19 mouse cellular contexts compared by ENCODE assay signal in the genomic region with DNA sequence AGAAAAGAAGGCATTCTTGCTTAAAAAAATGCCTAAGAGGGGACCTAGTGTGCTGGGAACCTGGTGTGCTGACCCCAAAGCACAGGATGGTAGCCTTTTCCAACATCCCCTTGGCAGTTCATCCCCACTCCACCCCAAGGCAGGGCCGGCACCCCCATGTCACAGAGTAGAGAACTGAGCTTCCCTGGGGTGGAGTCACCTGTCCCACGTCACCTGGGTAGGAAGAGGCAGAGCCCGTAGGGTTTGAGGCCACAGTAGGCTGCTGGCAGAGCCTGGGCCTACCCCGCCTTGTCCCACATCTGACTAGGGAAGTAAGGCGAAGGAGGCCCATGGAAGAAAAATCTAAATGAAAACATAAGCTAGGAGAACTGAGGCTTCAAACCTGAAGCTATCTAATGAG. TPM values are rescaled to one million over a fixed set of nuclear protein-coding genes. Genes with fewer than 3 reads are reported as not detected.
DNase-seq lines count a peak whose midpoint lies in the region; ATAC-seq lines count a peak whose summit lies in the region.
"Had no signal": no experiment of that assay in that cellular context is flagged by ENCODE, and none has a peak within 500 bp of the region (broad histone marks: within the 10 kb centered on the region; RNA-seq: fewer than 3 reads in every experiment).

A gene (plus strand): TSS at position 241 of the 400 bp plus-strand sequence.

- H3K4me3 ChIP-seq in hindbrain, embryonic 10.5 days = no peak within 1 kb of the TSS
- H3K4me3 ChIP-seq in hindbrain, embryonic 12.5 days = no peak within 1 kb of the TSS
- no peak within 1 kb of the TSS for H3K4me3 ChIP-seq in limb, embryonic 10.5 days
- H3K4me3 ChIP-seq: forebrain, embryonic 13.5 days; heart, adult 2 months; hindbrain, embryonic 15.5 days; limb, embryonic 12.5 days; liver, embryonic 15.5 days had no signal

- H3K36me3 ChIP-seq in hindbrain, embryonic 10.5 days = no peaks in the 10 kb centered on the region
- H3K36me3 ChIP-seq in hindbrain, embryonic 12.5 days = no peaks in the 10 kb centered on the region
- H3K36me3 ChIP-seq in limb, embryonic 10.5 days = no peaks in the 10 kb centered on the region
- H3K36me3 ChIP-seq: hindbrain, embryonic 15.5 days; limb, embryonic 12.5 days; liver, embryonic 15.5 days had no signal

- H3K9ac ChIP-seq in hindbrain, embryonic 12.5 days = no peak within 1 kb of the TSS
- H3K9ac ChIP-seq: forebrain, embryonic 13.5 days; hindbrain, embryonic 15.5 days; limb, embryonic 12.5 days; liver, embryonic 15.5 days had no signal

- 0 out of 2 replicates have a peak, but pooled peaks cover 2% of the 10 kb centered on the region for H3K27me3 ChIP-seq in hindbrain, embryonic 10.5 days (ENCODE audit: insufficient read depth, poor library complexity, severe bottlenecking)
- no peaks in the 10 kb centered on the region for H3K27me3 ChIP-seq in hindbrain, embryonic 12.5 days
- no peaks in the 10 kb centered on the region for H3K27me3 ChIP-seq in limb, embryonic 10.5 days (ENCODE audit: low read depth, poor library complexity, severe bottlenecking)
- H3K27me3 ChIP-seq: forebrain, embryonic 13.5 days; hindbrain, embryonic 15.5 days; limb, embryonic 12.5 days; liver, embryonic 15.5 days had no signal

- ATAC-seq in hindbrain, embryonic 12.5 days (ENCODE audit: low FRiP score) = no peak
- ATAC-seq: forebrain, embryonic 13.5 days had no signal

- WGBS in hindbrain, embryonic 10.5 days = 92% methylated on average over 5 of the region's 5 CpGs
- WGBS in hindbrain, embryonic 12.5 days = 90% methylated on average over 5 of the region's 5 CpGs
- 93% methylated on average over 5 of the region's 5 CpGs for WGBS in limb, embryonic 10.5 days

- no peaks in the 10 kb centered on the region for H3K9me3 ChIP-seq in hindbrain, embryonic 10.5 days
- H3K9me3 ChIP-seq in hindbrain, embryonic 12.5 days (replicated peaks) = no peaks in the 10 kb centered on the region
- H3K9me3 ChIP-seq in limb, embryonic 10.5 days (replicated peaks) = no peaks in the 10 kb centered on the region
- H3K9me3 ChIP-seq: forebrain, embryonic 13.5 days; hindbrain, embryonic 15.5 days; limb, embryonic 12.5 days; liver, embryonic 15.5 days had no signal

- H3K4me1 ChIP-seq in hindbrain, embryonic 10.5 days (replicated peaks) = peaks cover 18% of the 10 kb centered on the region
- H3K4me1 ChIP-seq in hindbrain, embryonic 12.5 days = no peaks in the 10 kb centered on the region
- peaks cover 5% of the 10 kb centered on the region; the same call in 1 of the 2 replicates for H3K4me1 ChIP-seq in limb, embryonic 10.5 days
- H3K4me1 ChIP-seq: forebrain, embryonic 13.5 days; hindbrain, embryonic 15.5 days; limb, embryonic 12.5 days; liver, embryonic 15.5 days had no signal

- H3K4me2 ChIP-seq in hindbrain, embryonic 12.5 days (replicated peaks) = no peak within 1 kb of the TSS
- H3K4me2 ChIP-seq: forebrain, embryonic 13.5 days; hindbrain, embryonic 15.5 days; limb, embryonic 12.5 days; liver, embryonic 15.5 days; midbrain, embryonic 11.5 days had no signal

- no peak for DNase-seq in hindbrain, embryonic 10.5 days (ENCODE audit: low spot score)
- DNase-seq in thymus, postnatal 14 days = peak; percentile 1
- DNase-seq in thymus, postnatal 25 days = no peak
- DNase-seq in limb, embryonic 10.5 days (ENCODE audit: low spot score) = peak; percentile 3
- no peak for DNase-seq in retina, embryonic 14.5 days (ENCODE audit: low spot score)
- no peak for DNase-seq in cerebellum, adult 9-11 months
- DNase-seq: adrenal gland, postnatal 25 days; cerebellum, adult 9-10 months; kidney, adult 8-10 months; layer of hippocampus, postnatal 36 days had no signal

- H3K27ac ChIP-seq in hindbrain, embryonic 10.5 days = peak within 1 kb of the TSS; percentile 82
- no peak within 1 kb of the TSS for H3K27ac ChIP-seq in hindbrain, embryonic 12.5 days
- no peak within 1 kb of the TSS for H3K27ac ChIP-seq in limb, embryonic 10.5 days
- H3K27ac ChIP-seq: forebrain, embryonic 13.5 days; heart, adult 2 months; hindbrain, embryonic 15.5 days; limb, embryonic 12.5 days; liver, embryonic 15.5 days had no signal

RNA-seq across cellular contexts. Expression of the gene that starts here (rescaled TPM):
- not detected in 2 replicates for polyA plus RNA-seq in hindbrain, embryonic 10.5 days (2016; fragmentation: Nextera tagmentation; extraction: Ambion mirVana)
- polyA plus RNA-seq in hindbrain, embryonic 12.5 days (2016; fragmentation: Nextera tagmentation; extraction: Ambion mirVana) = 0.22 and 0.30 TPM in 2 replicates
- 0.13 and 0.33 TPM in 2 replicates for polyA plus RNA-seq in limb, embryonic 10.5 days (2016; fragmentation: Nextera tagmentation; extraction: Ambion mirVana)
- polyA plus RNA-seq: C2C12; forebrain, embryonic 13.5 days; large intestine, adult 2 months; limb, embryonic 12.5 days; liver, embryonic 15.5 days had no signal

Comparison
In these comparisons a context has a peak if more than half of its experiments do, and no peak if none do; other contexts are left out.
1. Peak in DNase-seq in limb, embryonic 10.5 days; RNA of the gene not detected or under 1 TPM.